In the genomic region with DNA sequence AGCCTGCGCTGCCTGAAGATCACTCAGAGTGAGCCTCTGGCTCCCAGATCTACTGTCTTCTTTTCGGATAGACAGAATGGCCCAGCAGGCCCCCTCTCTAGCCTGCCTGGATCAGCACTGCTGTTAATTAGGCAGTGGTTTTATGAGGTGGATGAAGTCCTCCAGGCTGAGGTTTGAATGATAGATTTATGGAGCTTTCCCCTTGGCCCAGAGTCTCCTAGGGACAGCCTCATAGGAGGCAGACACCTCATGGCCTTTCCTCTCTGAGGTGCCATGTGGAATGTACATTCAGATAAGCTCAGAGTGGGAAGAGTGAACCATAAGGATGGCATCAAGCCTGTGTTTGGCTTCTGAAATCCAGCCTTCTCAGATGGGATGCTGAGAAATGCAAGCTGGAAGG, we compare ENCODE assay signal across 22 mouse cellular contexts.
"Had no signal": no experiment of that assay in that cellular context is flagged by ENCODE, and none has a peak within 500 bp of the region (broad histone marks: within the 10 kb centered on the region; RNA-seq: fewer than 3 reads in every experiment).

No protein-coding gene starts in this region.

- DNase-seq: kidney, adult 18-20 months; kidney, postnatal 36 days; liver, postnatal 0 days; lung, embryonic 14.5 days; retina, postnatal 1 day; right cerebral cortex, postnatal 25 days; spleen, adult 18-20 months; thymus, adult 2 months; thymus, postnatal 25 days had no signal

- H3K9me3 ChIP-seq: intestine, embryonic 15.5 days; limb, embryonic 15.5 days; midbrain, embryonic 10.5 days; midbrain, embryonic 13.5 days; neural tube, embryonic 13.5 days had no signal

- ATAC-seq: hindbrain, embryonic 16.5 days; intestine, embryonic 15.5 days; liver, postnatal 0 days; lung, postnatal 0 days; midbrain, embryonic 13.5 days; midbrain, embryonic 16.5 days had no signal

- H3K36me3 ChIP-seq: intestine, embryonic 15.5 days; limb, embryonic 15.5 days; midbrain, embryonic 10.5 days; midbrain, embryonic 13.5 days; neural tube, embryonic 13.5 days had no signal

- H3K4me1 ChIP-seq: intestine, embryonic 15.5 days; midbrain, embryonic 10.5 days; midbrain, embryonic 13.5 days; neural tube, embryonic 13.5 days had no signal

- H3K27ac ChIP-seq: intestine, embryonic 15.5 days; limb, embryonic 15.5 days; liver, embryonic 14.5 days; macrophage; midbrain, embryonic 10.5 days; midbrain, embryonic 13.5 days; neural tube, embryonic 13.5 days; stomach, postnatal 0 days had no signal

- H3K9ac ChIP-seq: intestine, embryonic 15.5 days; limb, embryonic 15.5 days; liver, embryonic 14.5 days; liver, postnatal 0 days; lung, embryonic 14.5 days; midbrain, embryonic 13.5 days; neural tube, embryonic 13.5 days had no signal

- H3K27me3 ChIP-seq: intestine, embryonic 15.5 days; limb, embryonic 15.5 days; midbrain, embryonic 13.5 days; neural tube, embryonic 13.5 days had no signal

- H3K4me2 ChIP-seq: intestine, embryonic 15.5 days; limb, embryonic 15.5 days; liver, embryonic 11.5 days; lung, embryonic 14.5 days; midbrain, embryonic 13.5 days; neural tube, embryonic 13.5 days had no signal

- H3K4me3 ChIP-seq: intestine, embryonic 15.5 days; limb, embryonic 15.5 days; midbrain, embryonic 10.5 days; midbrain, embryonic 13.5 days; myocyte; neural tube, embryonic 13.5 days had no signal
